Mouse (Mus musculus) brain, embryonic 18.5 days (tissue): ENCODE data around the gene Rpgrip1.
"Not testable (repeated sequence)": the region's sequence is repeated elsewhere in the genome, so short reads cannot be mapped to it uniquely, and the experiment has no call there.

Source experiments
- DNase-seq: peaks from one replicate; pipeline ENCODE4 v3.0.0-alpha.2; 2012; ENCODE audit warnings: low read depth, low spot score

The Rpgrip1 gene

GRCm38 (mm10) chr14:52110346-52110745, at the start of gene Rpgrip1:
Gene Rpgrip1 (plus strand): TSS chr14:52110704.
- DNase-seq = no peak

DNA sequence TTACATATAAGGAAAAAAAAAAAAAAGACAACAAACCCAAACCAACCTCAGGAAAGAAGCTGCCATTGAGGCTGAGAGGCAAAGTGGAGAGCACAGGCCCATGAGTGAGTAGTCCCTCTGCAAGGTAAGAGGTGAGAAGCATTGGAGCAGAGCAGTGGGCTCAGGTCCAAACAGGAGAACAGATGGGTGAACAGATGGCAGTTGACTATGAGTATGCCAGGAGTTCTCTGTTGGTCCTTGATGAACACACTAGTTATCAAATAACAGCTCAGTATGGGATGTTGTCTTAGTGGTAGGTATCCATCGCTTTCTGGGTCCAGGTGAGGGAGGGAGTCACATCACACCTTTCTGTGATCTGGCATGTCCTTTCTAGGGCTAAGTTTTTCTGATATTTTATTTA, 49.7 kb upstream of the Rpgrip1 start:
- DNase-seq = no peak

- no peak for DNase-seq
These were observed 48.7 kb upstream of the Rpgrip1 start for GRCm38 (mm10) chr14:52061798-52062197.

DNA sequence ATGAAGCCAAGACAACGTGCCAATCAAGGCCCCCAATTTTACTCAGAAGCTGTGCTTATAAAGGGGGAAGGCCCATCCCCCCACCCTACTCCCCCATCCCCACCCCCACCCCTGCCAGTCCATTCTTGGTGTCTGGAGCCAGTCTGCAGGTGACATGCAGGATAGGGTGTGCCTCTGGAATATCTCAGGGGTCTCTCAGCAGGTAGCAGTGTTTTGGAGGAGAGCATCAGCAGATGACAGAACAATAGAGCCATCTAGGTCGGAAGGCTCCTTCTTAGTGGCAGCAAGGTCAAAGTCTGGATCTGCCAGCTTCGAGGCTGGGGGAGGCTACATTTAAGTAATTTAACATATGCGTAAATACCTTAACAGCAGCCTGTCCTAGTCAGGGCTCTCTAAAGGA, 44.4 kb upstream of the Rpgrip1 start:
- no peak for DNase-seq

GRCm38 (mm10) chr14:52071599-52072137, 38.8 kb upstream of the Rpgrip1 start:
- no peak for DNase-seq

- DNase-seq = no peak
These were observed 27.4 kb upstream of the Rpgrip1 start for GRCm38 (mm10) chr14:52083083-52083482.

DNA sequence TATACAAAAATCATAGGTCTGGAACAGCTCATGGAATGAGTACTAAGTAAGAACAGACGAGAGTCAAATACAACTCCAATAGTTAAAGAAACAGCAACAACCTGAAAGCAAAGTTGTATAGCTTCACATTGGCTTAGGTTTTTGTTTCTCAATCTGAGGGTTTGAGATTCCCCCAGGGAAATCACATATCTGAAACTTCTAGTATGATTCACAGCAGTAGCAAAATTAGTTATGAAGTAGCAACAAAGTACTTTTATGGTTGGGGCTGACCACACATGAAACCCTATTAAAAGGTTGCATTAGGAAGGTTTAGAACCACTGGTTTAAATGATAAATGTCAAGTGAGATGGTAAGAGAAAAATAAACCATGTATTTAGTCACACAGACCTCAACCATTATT, 16.0 kb upstream of the Rpgrip1 start:
- DNase-seq = no peak

GRCm38 (mm10) chr14:52097191-52097590, 13.3 kb upstream of the Rpgrip1 start:
- DNase-seq = not testable (repeated sequence)

DNA sequence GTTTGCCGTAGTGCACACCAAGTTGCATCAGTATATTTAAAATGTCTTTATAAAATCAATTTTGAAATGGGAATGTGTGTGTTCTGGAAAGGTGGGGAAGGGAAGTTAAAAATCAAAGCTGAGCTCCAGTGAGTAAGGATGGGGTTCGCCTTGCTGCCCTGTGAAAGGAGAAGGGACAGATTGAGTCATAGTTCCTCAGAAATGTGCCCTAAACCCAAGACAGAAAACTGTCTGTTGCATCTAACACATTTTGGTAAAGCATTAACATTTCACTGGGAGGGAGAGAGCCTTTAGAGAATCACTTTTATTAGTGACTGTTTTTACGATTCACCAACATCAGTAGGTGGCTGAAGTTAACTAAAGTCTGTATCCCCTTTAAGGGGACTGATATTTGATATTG, 12.1 kb upstream of the Rpgrip1 start:
- not testable (repeated sequence) for DNase-seq

DNA sequence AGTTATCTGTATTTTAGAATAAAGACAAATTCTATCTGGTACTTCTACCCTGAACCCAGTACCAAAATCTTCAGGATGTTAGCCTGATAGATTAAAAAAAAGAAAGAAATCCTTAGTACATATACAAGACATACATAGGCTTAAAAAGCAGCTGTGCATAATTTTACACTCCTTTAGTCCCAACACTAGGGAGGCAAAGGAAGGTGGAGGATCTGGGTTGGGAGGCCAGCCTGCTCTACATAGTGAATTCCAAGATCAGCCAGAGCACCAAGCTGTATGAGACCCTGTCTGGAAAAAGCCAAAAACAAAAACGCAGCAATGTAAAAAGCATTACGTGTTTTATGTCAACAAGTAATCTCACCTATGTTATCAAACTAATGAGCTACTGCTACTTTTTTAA, 10.9 kb upstream of the Rpgrip1 start:
- no peak for DNase-seq

- no peak for DNase-seq
These were observed 10.1 kb upstream of the Rpgrip1 start for GRCm38 (mm10) chr14:52100170-52100960.

DNA sequence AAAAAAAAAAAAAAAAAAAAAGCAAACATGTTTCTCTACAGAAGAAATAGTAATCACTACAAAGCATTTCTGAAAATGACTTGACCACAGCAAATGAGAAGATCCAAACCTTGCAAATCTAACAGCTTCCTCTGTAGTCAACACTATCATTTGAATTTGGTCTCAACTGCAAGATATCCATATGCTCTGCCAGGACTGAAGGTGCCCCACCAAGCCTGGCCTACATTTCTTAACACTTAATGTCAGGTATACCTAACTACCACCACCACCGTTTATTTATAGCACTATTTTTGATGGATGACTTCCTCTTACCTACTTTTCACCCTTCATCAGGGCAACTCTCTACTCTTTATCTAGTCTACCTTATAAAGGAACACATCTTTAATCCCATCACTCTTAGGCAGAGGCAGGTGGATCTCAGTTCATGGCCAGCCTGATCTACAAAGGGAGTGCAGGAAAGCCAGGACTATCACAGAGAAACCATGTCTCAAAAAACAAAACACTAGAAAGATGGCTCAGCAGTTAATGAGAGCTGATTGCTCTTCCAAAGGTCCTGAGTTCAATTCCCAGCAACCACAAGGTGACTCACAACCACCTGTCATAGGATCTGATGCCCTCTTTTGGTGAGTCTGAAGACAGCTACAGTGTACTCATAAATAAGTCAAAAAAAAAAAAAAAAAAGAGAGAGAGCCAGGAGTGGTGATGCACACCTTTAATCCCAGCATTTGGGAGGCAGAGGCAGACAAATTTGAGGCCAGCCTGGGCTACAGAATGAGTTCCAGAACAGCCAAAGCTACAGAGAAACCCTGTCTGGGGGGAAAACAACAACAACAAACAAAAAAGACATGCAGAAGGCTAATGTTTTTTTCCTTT, 9.0 kb upstream of the Rpgrip1 start:
- DNase-seq = no peak

- no peak for DNase-seq
These were observed 7.0 kb upstream of the Rpgrip1 start for GRCm38 (mm10) chr14:52103474-52103855.

- DNase-seq = peak; percentile 100
These were observed 6.4 kb upstream of the Rpgrip1 start, which contains the start of gene Hnrnpc for GRCm38 (mm10) chr14:52103856-52104676. Gene Hnrnpc (minus strand): TSS chr14:52104028.

- DNase-seq = no peak
These were observed 5.7 kb upstream of the Rpgrip1 start for GRCm38 (mm10) chr14:52104677-52105285.

DNA sequence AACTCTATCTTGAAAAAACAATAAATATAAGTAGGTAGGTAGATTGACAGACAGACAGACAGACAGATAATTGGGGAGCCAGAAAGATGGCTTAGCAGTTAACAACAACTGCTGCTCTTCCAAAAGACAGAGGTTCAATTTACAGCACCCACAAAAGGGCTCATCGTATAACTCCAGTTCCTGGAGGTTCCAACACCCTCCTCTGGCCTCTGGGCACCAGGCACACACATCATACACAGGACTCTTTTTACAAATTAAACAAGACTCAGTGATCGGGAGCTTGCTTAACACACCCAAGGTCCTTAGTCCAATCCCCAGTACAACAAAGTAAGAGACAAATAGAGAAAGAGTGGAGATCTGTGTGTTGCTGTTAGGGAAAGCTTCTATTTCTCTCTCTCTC, 5.2 kb upstream of the Rpgrip1 start:
- no peak for DNase-seq

- no peak for DNase-seq
These were observed 3.8 kb upstream of the Rpgrip1 start for GRCm38 (mm10) chr14:52106741-52107140.

DNA sequence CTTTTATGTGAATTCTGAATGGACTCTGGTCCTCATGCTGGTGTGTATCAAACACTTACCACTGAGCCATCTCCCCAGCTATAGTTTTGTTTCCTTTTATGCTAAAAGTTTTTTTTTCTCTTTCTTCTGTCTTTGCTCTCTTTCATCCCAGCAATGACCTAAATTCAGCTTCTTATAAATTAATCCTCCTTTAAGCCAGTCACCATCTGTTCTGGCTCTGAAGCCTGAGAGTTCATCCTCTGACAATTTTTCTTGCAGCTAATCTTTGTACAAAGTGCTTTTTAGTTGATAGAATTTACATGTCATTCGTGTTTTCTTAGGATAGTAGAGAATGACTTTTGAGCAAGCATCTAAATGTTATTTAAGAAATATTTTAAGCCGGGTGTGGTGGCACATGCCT, 2.5 kb upstream of the Rpgrip1 start:
- DNase-seq = no peak

DNA sequence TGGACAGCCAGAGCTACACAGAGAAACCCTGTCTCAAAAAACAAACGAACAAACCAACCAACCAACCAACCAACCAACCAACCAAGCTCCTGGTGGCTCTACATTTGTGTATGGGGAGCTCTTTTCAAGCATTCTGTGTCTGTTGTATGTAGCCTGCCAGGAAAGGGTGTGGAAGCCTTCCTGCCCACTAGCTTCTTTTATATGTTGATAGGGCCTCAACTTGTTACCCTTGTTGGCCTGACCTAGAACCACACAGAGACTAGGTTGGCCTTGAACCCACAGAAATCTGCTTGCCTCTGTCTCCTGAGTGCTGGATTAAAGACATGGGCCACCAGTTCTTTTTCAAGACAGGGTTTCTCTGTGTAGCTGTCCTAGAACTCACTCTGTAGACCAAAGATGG, 3.6 kb downstream of the Rpgrip1 start:
- no peak for DNase-seq

- no peak for DNase-seq
These were observed 6.7 kb downstream of the Rpgrip1 start for GRCm38 (mm10) chr14:52117241-52117640.

GRCm38 (mm10) chr14:52118456-52118822, 7.9 kb downstream of the Rpgrip1 start:
- no peak for DNase-seq
